Mouse (Mus musculus) liver, embryonic 16.5 days (tissue): ENCODE measurements around the gene Lnp1. TPM values are rescaled to one million over a fixed set of nuclear protein-coding genes. Genes with fewer than 3 reads are reported as not detected.
A peak's percentile ranks its signal among the peaks of the same experiment; 100 is the strongest.

Experiments
- ATAC-seq: fragments of 200-750 bp; cut with Nextera tagmentation; 2 replicates; pipeline ENCODE4 v1.8.0; 2017; ENCODE audit warnings: low read depth, mild to moderate bottlenecking, moderate number of reproducible peaks, moderate library complexity
- H3K27ac ChIP-seq: fragments of 300-500 bp; sonication (generic); 2 replicates; pipeline ENCODE4 v1.5.1; 2014; ENCODE audit warnings: mild to moderate bottlenecking, low read length
- H3K27me3 ChIP-seq: fragments of 300-500 bp; sonication (generic); 2 replicates; pipeline ENCODE4 v1.6.1; 2014; ENCODE audit warnings: low read depth, low read length, mixed read lengths; ENCODE audit not compliant: control insufficient read depth, insufficient read depth
- H3K36me3 ChIP-seq: fragments of 300-500 bp; sonication (generic); 2 replicates; pipeline ENCODE4 v1.6.1; 2014; ENCODE audit warnings: mild to moderate bottlenecking; ENCODE audit not compliant: control insufficient read depth, insufficient read depth
- H3K4me1 ChIP-seq: fragments of 300-500 bp; sonication (generic); 2 replicates; pipeline ENCODE4 v1.6.1; 2014; ENCODE audit warnings: low read depth, low read length, mixed read lengths; ENCODE audit not compliant: control insufficient read depth
- H3K4me2 ChIP-seq: fragments of 300-500 bp; sonication (generic); 2 replicates; pipeline ENCODE4 v1.6.1; 2014; ENCODE audit warnings: low read depth, low read length, mixed read lengths
- H3K4me3 ChIP-seq: fragments of 300-500 bp; sonication (generic); 2 replicates; pipeline ENCODE4 v1.5.1; 2014; ENCODE audit warnings: low read depth, mild to moderate bottlenecking, low read length
- H3K9ac ChIP-seq: fragments of 300-500 bp; sonication (generic); 2 replicates; pipeline ENCODE4 v1.6.1; 2014; ENCODE audit warnings: low read depth, low read length
- H3K9me3 ChIP-seq: fragments of 300-500 bp; sonication (generic); replicated peaks from 2 replicates; pipeline ENCODE4 v1.6.1; 2016; ENCODE audit warnings: low read length; ENCODE audit not compliant: control insufficient read depth
- WGBS: fragments of 180-500 bp; shearing (Covaris S2); extraction: QIAGEN DNeasy Blood & Tissue Kit; methylation state at CpG from one replicate; pipeline ENCODE4 v1.1.7; 2014; ENCODE audit not compliant: insufficient replicate concordance; 5-methylcytosine and 5-hydroxymethylcytosine counted together
- polyA plus RNA-seq: library from polyadenylated mRNA; unstranded; fragments of >200 nt; fragmentation: Nextera tagmentation; extraction: Ambion mirVana; gene quantifications from 2 replicates; pipeline ENCODE4 v1.2.1, GENCODE M21; 2015

Gene Lnp1
- polyA plus RNA-seq, 1 experiment from 2014 or later, result not detected

GRCm38 (mm10) chr16:56891583-56891982, 36.3 kb downstream of the Lnp1 start:
- WGBS, result 66% methylated on average over 5 of the region's 5 CpGs
- Histone ChIP-seq H3K27me3 (no peaks in the 10 kb centered on the region), H3K4me1 (no peaks in the 10 kb centered on the region)

DNA sequence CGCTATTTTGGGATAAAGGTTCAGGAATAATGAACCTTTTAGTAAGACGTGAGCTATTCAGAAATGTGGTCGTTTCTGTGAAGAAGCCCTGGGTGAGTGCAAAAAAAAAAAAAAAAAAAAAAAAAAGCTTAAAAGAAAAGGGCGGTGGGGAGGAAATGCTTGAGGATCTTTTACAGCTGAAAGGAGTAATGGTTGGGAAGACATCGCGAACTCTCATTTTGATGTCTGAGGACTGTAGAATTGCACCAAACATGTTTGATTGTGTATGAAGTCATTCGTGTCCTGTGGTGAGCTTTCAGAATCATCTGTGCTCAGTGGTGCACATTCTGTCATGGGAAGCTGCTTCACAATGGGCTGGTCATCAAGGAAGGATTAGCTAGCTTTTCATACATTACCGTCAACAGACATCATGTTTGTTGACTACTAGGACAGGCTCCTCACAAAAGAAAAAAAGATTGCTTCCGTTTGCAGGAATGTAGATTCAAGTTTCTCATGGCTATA, 41.2 kb downstream of the Lnp1 start:
- H3K4me1 ChIP-seq, result no peaks in the 10 kb centered on the region
- peak overlapping the region; percentile 45 for H3K4me3 ChIP-seq
- H3K36me3 ChIP-seq, result no peaks in the 10 kb centered on the region
- 27% methylated on average over 9 of the region's 9 CpGs for WGBS
- no peak for ATAC-seq
- no peak overlapping the region for H3K9ac ChIP-seq
- no peaks in the 10 kb centered on the region for H3K9me3 ChIP-seq
- H3K4me2 ChIP-seq, result peak overlapping the region; percentile 58
- no peaks in the 10 kb centered on the region for H3K27me3 ChIP-seq
- H3K27ac ChIP-seq, result no peak overlapping the region

More at GRCm38 (mm10) chr16:56891583-56891982, 36.3 kb downstream of the Lnp1 start:
- no peak overlapping the region for H3K4me3 ChIP-seq
- no peaks in the 10 kb centered on the region for H3K9me3 ChIP-seq
- no peak overlapping the region for H3K27ac ChIP-seq
- no peak for ATAC-seq
- H3K36me3 ChIP-seq, result no peaks in the 10 kb centered on the region
- no peak overlapping the region for H3K4me2 ChIP-seq
- no peak overlapping the region for H3K9ac ChIP-seq

DNA sequence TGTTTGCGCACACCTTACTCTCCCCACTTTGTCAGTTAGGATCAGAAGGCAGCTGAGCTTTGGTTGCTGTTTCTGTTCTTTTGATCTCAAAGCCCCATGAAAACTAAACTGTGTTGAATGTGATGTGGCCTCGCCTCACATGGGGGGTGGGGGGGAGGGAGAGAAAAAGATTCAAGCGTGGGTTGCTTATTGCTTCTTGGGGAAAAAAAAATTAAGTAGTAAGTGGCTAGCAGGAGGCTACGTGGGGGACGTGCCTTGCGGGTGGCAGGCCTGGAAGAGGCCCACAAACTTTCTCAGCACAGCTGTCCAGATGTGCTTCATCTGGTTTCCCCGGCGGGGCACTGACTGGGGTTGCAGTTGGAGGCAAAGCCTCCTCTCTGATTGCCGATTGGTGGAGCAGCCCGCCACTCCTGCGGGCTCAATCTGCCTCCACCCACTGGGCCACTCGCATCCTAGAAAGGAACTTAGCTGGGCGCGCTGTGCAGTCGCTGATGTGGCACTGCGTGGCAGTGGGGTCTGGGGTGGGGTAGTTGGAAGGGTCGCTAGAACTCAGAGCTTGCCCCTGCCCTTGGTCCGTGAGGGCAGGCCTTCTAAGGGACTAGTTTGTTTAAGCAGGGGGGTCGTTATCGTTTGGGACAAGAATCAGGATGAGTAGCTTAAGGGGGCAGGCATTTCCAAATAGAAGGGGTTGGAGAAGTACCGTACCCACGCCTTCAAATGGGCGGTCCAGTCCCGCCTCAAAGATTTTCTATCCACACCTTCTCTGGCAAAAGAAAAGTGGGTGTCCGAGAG, 41.8 kb downstream of the Lnp1 start, which contains the start of gene Tmem45a:
Gene Tmem45a (minus strand): TSS at position 343 of the 792 bp plus-strand sequence.
- Histone ChIP-seq H3K4me1 (no peaks in the 10 kb centered on the region), H3K36me3 (no peaks in the 10 kb centered on the region), H3K4me2 (peak within 1 kb of the TSS; percentile 58), H3K27me3 (no peaks in the 10 kb centered on the region), H3K27ac (no peak within 1 kb of the TSS), H3K4me3 (peak within 1 kb of the TSS; percentile 45), H3K9ac (no peak within 1 kb of the TSS), H3K9me3 (no peaks in the 10 kb centered on the region)
- 5% methylated on average over 25 of the region's 25 CpGs for WGBS
- ATAC-seq, result peak; percentile 83

DNA sequence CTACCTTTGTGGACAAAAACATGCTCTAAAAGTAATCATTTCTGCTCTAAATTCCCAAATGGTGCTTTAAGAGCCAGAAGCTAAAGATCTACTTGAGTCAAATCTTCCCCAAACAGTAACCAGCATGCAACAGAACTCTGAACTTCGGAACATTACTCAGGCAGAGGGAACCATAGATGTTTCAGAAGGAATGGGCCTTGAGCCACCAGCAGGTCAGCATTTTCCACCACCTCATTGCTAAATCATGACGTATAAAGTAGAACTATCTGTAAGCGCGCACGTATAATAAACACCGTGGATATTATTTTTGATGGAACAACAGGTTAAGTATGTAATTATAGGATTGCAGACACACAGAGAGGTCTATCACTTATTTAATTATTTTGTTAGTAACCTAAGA, 43.0 kb downstream of the Lnp1 start:
- H3K4me1 ChIP-seq, result no peaks in the 10 kb centered on the region
- no peaks in the 10 kb centered on the region for H3K9me3 ChIP-seq
- no peaks in the 10 kb centered on the region for H3K27me3 ChIP-seq
- no peaks in the 10 kb centered on the region for H3K36me3 ChIP-seq
- no peak for ATAC-seq
- H3K9ac ChIP-seq, result no peak overlapping the region
- H3K4me3 ChIP-seq, result no peak overlapping the region
- WGBS, result 86% methylated on average over 6 of the region's 6 CpGs
- no peak overlapping the region for H3K27ac ChIP-seq
- H3K4me2 ChIP-seq, result no peak overlapping the region

DNA sequence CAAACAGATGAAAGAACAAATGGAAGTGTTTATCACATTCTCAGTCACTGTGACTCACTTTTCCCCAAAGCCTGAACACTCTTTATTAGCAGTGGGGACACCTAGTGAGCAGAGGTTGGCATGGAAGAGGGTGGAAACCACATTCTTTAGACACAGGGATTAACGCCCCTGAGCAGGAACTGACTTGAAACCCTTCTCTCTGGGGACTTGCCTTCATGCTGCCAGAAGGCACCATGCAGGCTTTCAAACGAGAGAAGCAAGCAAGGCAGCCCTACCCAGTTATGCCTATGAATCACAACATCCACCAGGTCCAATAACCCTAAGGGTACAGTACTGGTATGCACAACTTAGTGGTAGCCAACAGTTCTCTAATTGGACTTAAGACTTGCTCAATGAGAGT, 54.5 kb downstream of the Lnp1 start:
- H3K4me2 ChIP-seq, result no peak overlapping the region
- no peaks in the 10 kb centered on the region for H3K9me3 ChIP-seq
- no peaks in the 10 kb centered on the region for H3K27me3 ChIP-seq
- 25% methylated on average over 2 of the region's 2 CpGs for WGBS
- no peak overlapping the region for H3K9ac ChIP-seq
- no peak overlapping the region for H3K27ac ChIP-seq
- no peak for ATAC-seq
- H3K4me3 ChIP-seq, result no peak overlapping the region
- H3K36me3 ChIP-seq, result no peaks in the 10 kb centered on the region
- H3K4me1 ChIP-seq, result no peaks in the 10 kb centered on the region

- Histone ChIP-seq H3K4me2 (no peak overlapping the region), H3K27me3 (no peaks in the 10 kb centered on the region), H3K4me1 (no peaks in the 10 kb centered on the region), H3K9ac (no peak overlapping the region), H3K9me3 (no peaks in the 10 kb centered on the region), H3K36me3 (no peaks in the 10 kb centered on the region), H3K4me3 (no peak overlapping the region), H3K27ac (no peak overlapping the region)
- ATAC-seq, result no peak
- WGBS, result 56% methylated on average over 3 of the region's 3 CpGs
These were observed 57.4 kb downstream of the Lnp1 start for GRCm38 (mm10) chr16:56870458-56870857.

DNA sequence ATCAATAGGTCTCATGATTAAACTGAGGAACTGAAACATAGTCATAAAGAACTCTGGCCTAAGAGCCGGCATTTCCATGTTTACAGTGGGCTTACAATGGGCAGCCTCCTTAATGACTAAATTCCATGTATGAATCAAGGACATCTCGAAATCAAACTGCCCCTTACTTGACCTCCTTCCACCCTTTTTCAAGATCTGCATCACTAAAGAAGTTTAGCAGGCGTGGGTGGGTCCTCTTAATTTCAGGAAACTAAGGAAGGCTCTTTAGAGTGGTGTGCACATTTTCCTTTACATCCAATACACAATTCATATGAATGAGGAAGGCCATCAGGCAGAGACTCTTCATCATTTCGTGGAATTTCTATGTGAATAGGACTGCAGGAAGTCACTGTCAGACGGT, 59.5 kb downstream of the Lnp1 start:
- Histone ChIP-seq H3K4me1 (no peaks in the 10 kb centered on the region), H3K27ac (no peak overlapping the region), H3K36me3 (no peaks in the 10 kb centered on the region), H3K4me3 (no peak overlapping the region), H3K9ac (no peak overlapping the region), H3K4me2 (no peak overlapping the region), H3K9me3 (no peaks in the 10 kb centered on the region), H3K27me3 (no peaks in the 10 kb centered on the region)
- ATAC-seq, result no peak
- 54% methylated on average over 5 of the region's 5 CpGs for WGBS

GRCm38 (mm10) chr16:56867591-56867990, 60.3 kb downstream of the Lnp1 start:
- no peak for ATAC-seq
- Histone ChIP-seq H3K27me3 (no peaks in the 10 kb centered on the region), H3K27ac (no peak overlapping the region), H3K4me3 (no peak overlapping the region), H3K4me1 (no peaks in the 10 kb centered on the region), H3K4me2 (no peak overlapping the region), H3K9me3 (no peaks in the 10 kb centered on the region), H3K36me3 (no peaks in the 10 kb centered on the region), H3K9ac (no peak overlapping the region)
- 59% methylated on average over 4 of the region's 4 CpGs for WGBS
